Mouse (Mus musculus) gastrocnemius, adult 18-20 months (tissue): ENCODE results near the gene Mylk2. TPM values are rescaled to one million over a fixed set of nuclear protein-coding genes. Genes with fewer than 3 reads are reported as not detected.

Source experiments
- DNase-seq: peaks from one replicate; pipeline ENCODE4 v3.0.0; 2021; ENCODE audit warnings: low spot score
- microRNA-seq: library from miRNA; unstranded; fragments of <30 nt; microRNA quantifications from one replicate; pipeline ENCODE4 v1.2.0, GENCODE M21; 2021
- total RNA-seq, 2 experiments: library from RNA; stranded (reverse); gene quantifications; 2 replicates each; pipeline ENCODE4 v1.2.3; 2021

Gene Mylk2
- total RNA-seq, 2 experiments from 2014 or later = 671 to 798 TPM

DNA sequence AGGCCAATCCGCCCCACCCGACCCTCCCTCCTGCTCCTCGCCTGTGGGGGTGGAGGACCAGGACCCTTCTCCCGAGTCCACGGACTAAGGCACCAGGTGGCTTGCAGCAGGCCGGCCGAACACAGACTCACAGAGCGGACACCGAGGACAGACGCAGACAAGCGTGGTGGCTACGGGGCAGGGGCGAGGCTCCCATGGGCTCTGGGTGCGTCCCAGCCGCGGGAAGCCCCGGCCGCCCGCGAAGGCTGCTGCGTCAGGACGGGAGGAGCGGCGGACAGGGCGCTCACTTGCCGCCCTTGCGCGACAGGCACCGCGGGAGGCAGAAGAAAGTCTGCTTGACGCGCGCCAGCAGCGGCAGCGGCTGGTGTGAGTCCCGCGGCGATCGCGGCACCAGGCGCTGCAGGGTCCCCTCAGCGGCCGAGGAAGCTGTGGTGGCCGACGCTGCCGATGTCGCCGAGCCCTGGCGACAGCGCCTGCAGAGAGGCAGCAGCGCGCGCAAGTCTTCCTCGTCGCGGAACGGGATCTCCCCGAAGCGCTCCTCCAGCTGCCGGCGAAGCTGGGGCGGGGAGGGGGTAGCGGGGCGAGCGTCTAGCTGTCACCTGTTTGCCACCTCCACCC, 31.9 kb downstream of the Mylk2 start:
- no peak for DNase-seq

DNA sequence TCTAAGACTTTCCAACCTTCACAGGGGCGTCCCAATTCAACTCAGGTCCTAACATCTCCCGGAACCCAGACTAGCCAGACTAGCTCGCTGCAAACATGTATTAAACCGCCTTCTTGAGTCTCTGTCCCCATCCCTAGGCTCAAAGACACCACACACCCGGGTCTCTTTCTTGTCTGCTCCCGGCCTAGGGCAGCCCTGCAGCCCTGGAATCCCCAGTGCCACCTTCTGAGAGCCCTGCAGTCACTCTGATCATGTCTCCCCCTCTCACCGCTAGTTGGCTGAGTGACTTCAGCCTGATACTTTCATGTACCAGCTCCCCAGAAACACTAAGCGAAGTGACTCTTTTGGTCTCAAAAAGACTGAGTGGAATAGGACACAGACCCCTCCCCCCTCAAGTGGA, 32.4 kb downstream of the Mylk2 start:
- DNase-seq = no peak

DNA sequence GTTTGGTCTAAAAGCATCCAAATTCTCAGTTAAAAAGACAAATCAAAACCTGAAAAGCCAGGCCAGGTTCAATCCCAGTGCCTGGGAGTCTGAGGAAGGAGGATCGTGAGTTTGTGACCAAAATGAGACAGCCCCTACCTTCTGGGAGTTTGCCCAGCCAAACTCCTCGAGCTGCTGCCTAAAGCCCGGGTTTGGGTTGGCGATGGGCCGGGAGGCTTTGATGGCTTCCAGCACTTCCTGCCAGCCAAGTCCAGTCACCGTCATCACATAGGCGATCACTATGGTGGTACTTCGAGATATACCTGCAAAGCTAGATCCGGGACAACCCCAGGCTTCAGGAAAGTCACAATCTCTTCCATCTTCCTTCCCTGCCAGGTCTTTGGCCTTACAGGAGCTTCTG, 32.9 kb downstream of the Mylk2 start:
- no peak for DNase-seq

- no peak for DNase-seq
Observed at GRCm38 (mm10) chr2:152947098-152947497, 35.9 kb downstream of the Mylk2 start.

GRCm38 (mm10) chr2:152948438-152949020, 37.4 kb downstream of the Mylk2 start:
- DNase-seq = no peak

- DNase-seq = no peak
Observed at GRCm38 (mm10) chr2:152950358-152951064, 39.4 kb downstream of the Mylk2 start.

DNA sequence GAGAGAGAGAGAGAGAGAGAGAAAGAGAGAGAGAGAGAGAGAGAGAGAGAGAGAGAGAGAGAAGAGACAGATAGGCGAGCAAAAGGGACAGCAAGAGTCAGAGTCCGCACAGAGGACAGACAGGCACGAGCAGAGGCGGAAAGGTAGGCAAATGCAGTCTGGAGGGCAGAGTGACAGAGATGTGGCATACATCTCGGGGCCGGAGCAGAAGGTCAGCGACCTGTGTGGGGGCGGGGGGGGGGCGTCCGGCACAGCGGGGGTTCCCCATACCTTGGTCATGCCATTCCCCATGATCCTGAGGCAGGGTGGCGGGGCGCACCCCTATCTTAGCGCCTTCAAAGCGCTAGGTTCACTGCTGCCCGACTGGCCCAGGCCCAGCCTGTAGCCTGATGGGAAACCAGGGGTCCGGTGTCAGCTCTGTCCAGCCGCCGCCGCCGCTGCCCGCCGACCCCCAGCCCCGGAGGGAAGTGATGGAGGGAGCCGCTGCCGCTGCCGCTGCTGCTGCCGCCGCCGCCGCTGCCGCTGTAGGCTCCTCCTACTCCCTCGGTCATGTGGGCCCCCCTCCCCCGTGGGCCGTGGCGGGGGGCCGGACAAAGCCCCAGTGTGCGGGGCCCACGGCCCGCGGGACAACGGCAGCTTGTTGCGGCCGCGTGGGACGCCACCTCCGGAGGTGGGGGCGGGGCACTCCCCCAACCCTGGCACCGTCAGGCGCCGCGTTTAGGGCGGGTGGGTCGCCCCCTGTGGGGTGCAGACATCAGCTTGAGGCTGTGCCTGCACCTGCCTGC, 40.1 kb downstream of the Mylk2 start, which contains the start of gene Dusp15:
Gene Dusp15 (minus strand): TSS at position 634 of the 785 bp plus-strand sequence.
- DNase-seq = no peak

DNA sequence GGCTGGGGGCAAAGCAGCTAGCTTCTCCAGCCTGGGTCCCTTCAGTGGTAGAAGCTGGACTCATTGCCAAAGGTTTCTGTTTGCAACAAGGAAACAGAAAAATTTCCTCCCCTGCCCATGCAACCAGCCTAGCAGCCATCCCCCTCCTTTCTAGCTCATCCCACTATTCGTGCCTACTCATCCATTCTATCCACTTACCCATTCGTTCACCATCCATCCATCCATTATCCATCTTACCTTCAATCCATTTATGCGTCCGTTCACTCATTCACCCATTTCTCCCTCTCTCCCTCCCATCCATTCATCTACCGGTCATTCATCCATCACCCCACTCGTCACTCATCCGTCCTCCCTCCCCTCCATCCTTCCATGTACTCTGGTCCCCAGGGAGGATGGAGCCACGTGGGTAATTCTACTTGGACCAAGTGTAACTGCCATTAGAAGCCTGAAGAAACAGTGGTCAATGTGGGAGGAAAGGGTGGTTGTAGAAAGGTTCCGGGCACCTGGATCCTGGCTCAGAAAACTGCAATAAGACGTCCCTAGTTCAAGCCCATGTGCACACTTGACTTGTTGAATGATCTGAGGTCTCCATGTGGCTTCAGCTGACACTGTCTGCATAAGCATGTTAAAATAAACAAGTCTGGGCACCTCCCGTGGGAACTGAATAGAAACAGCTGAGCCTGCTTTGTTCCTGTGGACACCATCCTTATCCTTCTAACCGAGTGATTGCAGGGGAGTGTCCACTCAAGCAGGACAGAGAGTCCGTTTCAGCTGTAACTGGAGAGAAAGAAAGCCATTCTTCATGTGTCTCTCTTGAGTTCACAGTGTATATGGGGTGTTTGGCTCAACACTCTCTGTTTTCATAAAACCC, 40.9 kb downstream of the Mylk2 start:
- no peak for DNase-seq

DNA sequence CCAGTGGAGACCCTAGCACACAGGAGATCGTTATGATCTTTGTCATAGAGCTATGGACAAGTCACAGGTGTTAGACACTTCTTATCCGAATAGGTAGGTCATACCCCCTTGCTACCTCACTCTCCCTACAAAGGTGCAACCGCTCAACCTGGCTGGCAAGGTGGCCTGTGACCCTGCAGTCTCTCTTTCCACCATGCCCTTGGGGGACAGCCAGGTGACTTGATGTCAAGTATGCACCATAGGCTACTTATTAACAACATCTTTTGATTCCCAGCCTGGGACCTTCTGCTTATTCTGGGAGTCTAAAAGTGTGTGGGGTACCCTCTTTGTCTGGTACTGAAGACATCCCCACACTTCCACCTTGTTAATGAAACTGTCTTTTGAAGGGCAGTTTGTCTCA, 47.0 kb downstream of the Mylk2 start:
- no peak for DNase-seq

- DNase-seq = peak; percentile 71
Observed at GRCm38 (mm10) chr2:152962091-152962793, 51.1 kb downstream of the Mylk2 start, which contains the start of gene Ttll9. TSS of gene Ttll9 (plus strand) at chr2:152962485.

DNA sequence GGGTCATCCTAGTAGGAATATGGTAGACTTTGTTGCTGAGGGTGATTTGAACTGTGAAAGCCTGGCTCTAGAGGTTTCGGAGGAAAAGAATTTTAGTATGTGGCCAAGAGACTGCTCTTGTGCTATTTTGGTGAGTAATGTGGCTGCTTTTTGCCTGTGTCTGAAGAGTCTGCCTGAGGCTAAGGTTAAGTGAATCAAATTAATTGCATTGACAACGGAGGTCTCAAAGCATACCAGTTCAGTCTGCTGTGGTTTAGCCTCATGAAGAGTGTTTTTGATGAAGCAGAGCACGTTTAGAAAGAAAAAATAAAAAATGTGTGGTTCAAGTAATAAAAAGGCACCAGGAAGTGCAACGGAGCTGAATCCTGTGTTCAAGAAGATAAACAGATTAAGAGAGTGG, 54.4 kb downstream of the Mylk2 start:
- DNase-seq = no peak

Small RNAs within 50 kb of the gene (microRNA-seq; reads per million reads assigned to microRNA genes)
- gene Mir5622 = not detected

Other genes with a start within 250 kb of the Mylk2 start
- gene H13, start 241.9 kb upstream of the Mylk2 start, total RNA-seq = 10 to 100 TPM; 29.5 to 30.8 TPM
- gene Mcts2, start 224.3 kb upstream of the Mylk2 start, total RNA-seq = 10 to 100 TPM; 11.3 to 12.7 TPM
- 10 to 100 TPM; 16.0 to 28.5 TPM for gene Id1, start 175.1 kb upstream of the Mylk2 start, total RNA-seq
- 1 to 10 TPM; 2.6 to 3.5 TPM for gene Cox4i2, start 157.2 kb upstream of the Mylk2 start, total RNA-seq
- 10 to 100 TPM; 20.6 to 30.6 TPM for gene Bcl2l1, start 79.6 kb upstream of the Mylk2 start, total RNA-seq
- 1 to 10 TPM; 1.6 to 5.3 TPM for gene Tpx2, start 63.4 kb upstream of the Mylk2 start, total RNA-seq
- 1 to 10 TPM in 1 of 2 experiments, under 1 TPM in 1; 0.75 to 1.8 TPM for gene Foxs1, start 21.9 kb downstream of the Mylk2 start, total RNA-seq
- gene Dusp15, start 40.3 kb downstream of the Mylk2 start, total RNA-seq = under 1 TPM; 0.26 to 0.34 TPM
- not detected for gene Ttll9, start 51.1 kb downstream of the Mylk2 start, total RNA-seq
- gene Pdrg1, start 104.1 kb downstream of the Mylk2 start, total RNA-seq = 10 to 100 TPM; 72.1 to 77.5 TPM
- gene Xkr7, start 120.5 kb downstream of the Mylk2 start, total RNA-seq = not detected
- gene Ccm2l, start 154.6 kb downstream of the Mylk2 start, total RNA-seq = 1 to 10 TPM; 3.3 to 4.1 TPM
- gene Hck, start 197.1 kb downstream of the Mylk2 start, total RNA-seq = under 1 TPM; 0.18 to 0.28 TPM
- 10 to 100 TPM; 27.0 to 30.3 TPM for gene Tm9sf4, start 250.0 kb downstream of the Mylk2 start, total RNA-seq